Mouse (Mus musculus) heart, embryonic 15.5 days (tissue): ENCODE data around the gene 1110059E24Rik. TPM values are rescaled to one million over a fixed set of nuclear protein-coding genes. Genes with fewer than 3 reads are reported as not detected.

Source experiments
- ATAC-seq: fragments of 200-750 bp; cut with Nextera tagmentation; replicated peaks from 2 replicates; pipeline ENCODE4 v1.8.0; 2017; ENCODE audit warnings: low read depth, moderate TSS enrichment; ENCODE audit not compliant: insufficient number of reproducible peaks, insufficient read depth, low FRiP score
- H3K27ac ChIP-seq: fragments of 300-500 bp; sonication (generic); 2 replicates; pipeline ENCODE4 v1.5.1; 2015; ENCODE audit warnings: mild to moderate bottlenecking, inconsistent platforms
- H3K27me3 ChIP-seq: fragments of 300-500 bp; sonication (generic); 2 replicates; pipeline ENCODE4 v1.6.1; 2015; ENCODE audit warnings: inconsistent platforms
- H3K36me3 ChIP-seq: fragments of 300-500 bp; sonication (generic); 2 replicates; pipeline ENCODE4 v1.6.1; 2015; ENCODE audit warnings: mild to moderate bottlenecking, inconsistent platforms
- H3K4me1 ChIP-seq: fragments of 300-500 bp; sonication (generic); replicated peaks from 2 replicates; pipeline ENCODE4 v1.6.1; 2015; ENCODE audit warnings: inconsistent platforms
- H3K4me2 ChIP-seq: fragments of 300-500 bp; sonication (generic); 2 replicates; pipeline ENCODE4 v1.6.1; 2015; ENCODE audit warnings: inconsistent platforms, mild to moderate bottlenecking, moderate library complexity
- H3K4me3 ChIP-seq: fragments of 300-500 bp; sonication (generic); 2 replicates; pipeline ENCODE4 v1.5.1; 2015; ENCODE audit warnings: mild to moderate bottlenecking, inconsistent platforms
- H3K9ac ChIP-seq: fragments of 300-500 bp; sonication (generic); 2 replicates; pipeline ENCODE4 v1.6.1; 2015; ENCODE audit warnings: mild to moderate bottlenecking, inconsistent platforms
- H3K9me3 ChIP-seq: fragments of 300-500 bp; sonication (generic); replicated peaks from 2 replicates; pipeline ENCODE4 v1.6.1; 2016; ENCODE audit warnings: inconsistent platforms
- WGBS: fragments of 180-500 bp; shearing (Covaris S2); methylation state at CpG from one replicate; pipeline ENCODE4 v1.1.7; 2015; ENCODE audit warnings: mixed read lengths; 5-methylcytosine and 5-hydroxymethylcytosine counted together
- polyA plus RNA-seq: library from polyadenylated mRNA; unstranded; fragments of >200 nt; fragmentation: Nextera tagmentation; extraction: Ambion mirVana; gene quantifications from 2 replicates; pipeline ENCODE4 v1.2.1, GENCODE M21; 2015

The 1110059E24Rik gene
- polyA plus RNA-seq, 1 experiment from 2014 or later: 33.7 TPM

- Histone ChIP-seq H3K9me3 (no peaks in the 10 kb centered on the region), H3K4me2 (no peak overlapping the region), H3K4me1 (no peaks in the 10 kb centered on the region), H3K36me3 (peaks cover 2% of the 10 kb centered on the region; the same call in 1 of the 2 replicates), H3K4me3 (no peak overlapping the region), H3K27ac (no peak overlapping the region), H3K27me3 (no peaks in the 10 kb centered on the region), H3K9ac (no peak overlapping the region)
- WGBS: 91% methylated on average over 1 of the region's 1 CpGs
- no peak for ATAC-seq
Measured at GRCm38 (mm10) chr19:21589888-21590287, 62.9 kb downstream of the 1110059E24Rik start.

- no peaks in the 10 kb centered on the region for H3K27me3 ChIP-seq
- no peak overlapping the region for H3K4me3 ChIP-seq
- no peak overlapping the region for H3K27ac ChIP-seq
- no peak overlapping the region for H3K4me2 ChIP-seq
- no peaks in the 10 kb centered on the region for H3K36me3 ChIP-seq
- H3K9me3 ChIP-seq: no peaks in the 10 kb centered on the region
- no peaks in the 10 kb centered on the region for H3K4me1 ChIP-seq
- H3K9ac ChIP-seq: no peak overlapping the region
- no peak for ATAC-seq
- 81% methylated on average over 4 of the region's 4 CpGs for WGBS
Measured at GRCm38 (mm10) chr19:21587593-21587992, 65.2 kb downstream of the 1110059E24Rik start.

- no peak overlapping the region for H3K27ac ChIP-seq
- H3K27me3 ChIP-seq: no peaks in the 10 kb centered on the region
- no peaks in the 10 kb centered on the region for H3K4me1 ChIP-seq
- no peak overlapping the region for H3K4me2 ChIP-seq
- WGBS: 86% methylated on average over 1 of the region's 1 CpGs
- ATAC-seq: no peak
- H3K9me3 ChIP-seq: no peaks in the 10 kb centered on the region
- no peak overlapping the region for H3K4me3 ChIP-seq
- no peak overlapping the region for H3K9ac ChIP-seq
- H3K36me3 ChIP-seq: no peaks in the 10 kb centered on the region
Measured at GRCm38 (mm10) chr19:21586546-21586945, 66.2 kb downstream of the 1110059E24Rik start.

- ATAC-seq: no peak
- H3K4me2 ChIP-seq: no peak overlapping the region
- 72% methylated on average over 2 of the region's 2 CpGs for WGBS
- no peak overlapping the region for H3K4me3 ChIP-seq
- H3K36me3 ChIP-seq: no peaks in the 10 kb centered on the region
- H3K27ac ChIP-seq: no peak overlapping the region
- no peaks in the 10 kb centered on the region for H3K27me3 ChIP-seq
- no peaks in the 10 kb centered on the region for H3K4me1 ChIP-seq
- H3K9ac ChIP-seq: no peak overlapping the region
- H3K9me3 ChIP-seq: no peaks in the 10 kb centered on the region
Measured at GRCm38 (mm10) chr19:21585868-21586267, 66.9 kb downstream of the 1110059E24Rik start.

- Histone ChIP-seq H3K9ac (no peak overlapping the region), H3K4me2 (no peak overlapping the region), H3K27ac (no peak overlapping the region), H3K4me3 (no peak overlapping the region), H3K27me3 (no peaks in the 10 kb centered on the region), H3K9me3 (no peaks in the 10 kb centered on the region), H3K36me3 (no peaks in the 10 kb centered on the region), H3K4me1 (0 out of 2 replicates have a peak, but pooled peaks cover 3% of the 10 kb centered on the region)
- no peak for ATAC-seq
- 75% methylated on average over 5 of the region's 5 CpGs for whole genome bisulfite sequencing
Measured at GRCm38 (mm10) chr19:21583986-21584385, 68.8 kb downstream of the 1110059E24Rik start.

- no peak overlapping the region for H3K9ac ChIP-seq
Measured at GRCm38 (mm10) chr19:21583523-21583984, 69.2 kb downstream of the 1110059E24Rik start.

GRCm38 (mm10) chr19:21581404-21581803 is 71.4 kb downstream of the 1110059E24Rik start:
- 36% methylated on average over 6 of the region's 6 CpGs for WGBS
- no peak for ATAC-seq
- Histone ChIP-seq H3K36me3 (no peaks in the 10 kb centered on the region), H3K9me3 (no peaks in the 10 kb centered on the region), H3K9ac (no peak overlapping the region), H3K4me1 (peaks cover 10% of the 10 kb centered on the region), H3K4me2 (no peak overlapping the region), H3K27ac (no peak overlapping the region), H3K27me3 (no peaks in the 10 kb centered on the region), H3K4me3 (no peak overlapping the region)

More at GRCm38 (mm10) chr19:21583523-21583984, 69.2 kb downstream of the 1110059E24Rik start:
- no peak overlapping the region for H3K4me2 ChIP-seq
- H3K27me3 ChIP-seq: no peaks in the 10 kb centered on the region
- H3K36me3 ChIP-seq: no peaks in the 10 kb centered on the region
- no peak for ATAC-seq
- WGBS: 83% methylated on average over 4 of the region's 4 CpGs
- no peaks in the 10 kb centered on the region for H3K9me3 ChIP-seq
- no peak overlapping the region for H3K27ac ChIP-seq
- H3K4me1 ChIP-seq: 0 out of 2 replicates have a peak, but pooled peaks cover 3% of the 10 kb centered on the region
- no peak overlapping the region for H3K4me3 ChIP-seq

GRCm38 (mm10) chr19:21579896-21580295 is 72.9 kb downstream of the 1110059E24Rik start:
- Histone ChIP-seq H3K4me1 (peaks cover 10% of the 10 kb centered on the region), H3K36me3 (no peaks in the 10 kb centered on the region), H3K4me2 (no peak overlapping the region), H3K27ac (no peak overlapping the region), H3K9me3 (no peaks in the 10 kb centered on the region), H3K27me3 (no peaks in the 10 kb centered on the region), H3K4me3 (no peak overlapping the region), H3K9ac (no peak overlapping the region)
- no peak for ATAC-seq
- 84% methylated on average over 3 of the region's 3 CpGs for WGBS

GRCm38 (mm10) chr19:21577443-21577842 is 75.3 kb downstream of the 1110059E24Rik start:
- H3K36me3 ChIP-seq: no peaks in the 10 kb centered on the region
- ATAC-seq: no peak
- no peak overlapping the region for H3K27ac ChIP-seq
- no peak overlapping the region for H3K4me3 ChIP-seq
- no peaks in the 10 kb centered on the region for H3K9me3 ChIP-seq
- H3K27me3 ChIP-seq: no peaks in the 10 kb centered on the region
- H3K4me1 ChIP-seq: peaks cover 15% of the 10 kb centered on the region
- WGBS: 48% methylated on average over 3 of the region's 3 CpGs
- H3K4me2 ChIP-seq: no peak overlapping the region
- H3K9ac ChIP-seq: no peak overlapping the region

GRCm38 (mm10) chr19:21571986-21572385 is 80.8 kb downstream of the 1110059E24Rik start:
- Histone ChIP-seq H3K27me3 (no peaks in the 10 kb centered on the region), H3K4me3 (no peak overlapping the region), H3K36me3 (no peaks in the 10 kb centered on the region), H3K4me2 (peak overlapping the region; percentile 29), H3K9ac (no peak overlapping the region), H3K27ac (peak overlapping the region; percentile 51), H3K9me3 (no peaks in the 10 kb centered on the region), H3K4me1 (peaks cover 22% of the 10 kb centered on the region)
- ATAC-seq: no peak
- WGBS: 29% methylated on average over 7 of the region's 7 CpGs

- Histone ChIP-seq H3K4me1 (peaks cover 21% of the 10 kb centered on the region), H3K9ac (no peak overlapping the region), H3K4me2 (peak overlapping the region; percentile 29), H3K9me3 (no peaks in the 10 kb centered on the region), H3K27ac (peak overlapping the region; percentile 51), H3K27me3 (no peaks in the 10 kb centered on the region), H3K36me3 (no peaks in the 10 kb centered on the region), H3K4me3 (no peak overlapping the region)
- ATAC-seq: peak; percentile 44; the same call in 1 of the 2 replicates
- WGBS: 28% methylated on average over 16 of the region's 16 CpGs
Measured at GRCm38 (mm10) chr19:21571223-21571980, 81.4 kb downstream of the 1110059E24Rik start.

- no peak overlapping the region for H3K4me2 ChIP-seq
- H3K9ac ChIP-seq: no peak overlapping the region
- H3K27ac ChIP-seq: peak overlapping the region; percentile 51
- no peak overlapping the region for H3K4me3 ChIP-seq
- WGBS: 36% methylated on average over 8 of the region's 8 CpGs
- no peak; the same call in 1 of the 2 replicates for ATAC-seq
- peaks cover 21% of the 10 kb centered on the region for H3K4me1 ChIP-seq
- no peaks in the 10 kb centered on the region for H3K9me3 ChIP-seq
- H3K36me3 ChIP-seq: no peaks in the 10 kb centered on the region
- H3K27me3 ChIP-seq: no peaks in the 10 kb centered on the region
Measured at GRCm38 (mm10) chr19:21570778-21571177, 82.0 kb downstream of the 1110059E24Rik start.
